Mouse (Mus musculus) liver, adult 2 months (tissue): ENCODE results near the gene Prkca. TPM values are rescaled to one million over a fixed set of nuclear protein-coding genes. Genes with fewer than 3 reads are reported as not detected.

Experiments
- DNase-seq: peaks from one replicate; pipeline ENCODE4 v3.0.0-alpha.2; 2011; ENCODE audit warnings: low read depth, low spot score; ENCODE audit errors: extremely low read depth
- H3K27ac ChIP-seq: fragments of 200-500 bp; replicated peaks from 2 replicates; pipeline ENCODE4 v1.5.1; 2012; ENCODE audit warnings: low read depth, mild to moderate bottlenecking, control low read depth, inconsistent platforms, low read length; ENCODE audit not compliant: insufficient read depth
- H3K27me3 ChIP-seq: fragments of 200-500 bp; 2 replicates; pipeline ENCODE4 v1.6.1; 2012; ENCODE audit warnings: mild to moderate bottlenecking, moderate library complexity, low read length, inconsistent platforms; ENCODE audit not compliant: control insufficient read depth, insufficient read depth
- H3K36me3 ChIP-seq: fragments of 200-500 bp; 2 replicates; pipeline ENCODE4 v1.6.1; 2012; ENCODE audit warnings: low read length, inconsistent platforms; ENCODE audit not compliant: control insufficient read depth, insufficient read depth
- H3K4me1 ChIP-seq: fragments of 200-500 bp; 2 replicates; pipeline ENCODE4 v1.6.1; 2011; ENCODE audit warnings: low read length; ENCODE audit not compliant: control insufficient read depth, insufficient read depth
- H3K4me3 ChIP-seq: fragments of 200-500 bp; 2 replicates; pipeline ENCODE4 v1.5.1; 2011; ENCODE audit warnings: low read depth, mild to moderate bottlenecking, control low read depth, low read length, moderate library complexity; ENCODE audit not compliant: insufficient read depth
- H3K79me2 ChIP-seq: fragments of 200-500 bp; 2 replicates; pipeline ENCODE4 v1.6.1; 2012; ENCODE audit warnings: inconsistent platforms, mild to moderate bottlenecking, low read length, moderate library complexity; ENCODE audit not compliant: control insufficient read depth, insufficient read depth
- H3K9ac ChIP-seq: fragments of 200-500 bp; 2 replicates; pipeline ENCODE4 v1.6.1; 2012; ENCODE audit warnings: low read depth, mild to moderate bottlenecking, control low read depth, inconsistent platforms, low read length
- CTCF ChIP-seq: fragments of 200-500 bp; IDR thresholded peaks from 2 replicates; pipeline ENCODE4 v1.5.1; 2011; ENCODE audit warnings: low read depth, low read length, control low read depth
- POLR2A ChIP-seq: fragments of 200-500 bp; IDR thresholded peaks from 2 replicates; pipeline ENCODE4 v1.6.1; 2011; ENCODE audit warnings: low read length, control low read depth; ENCODE audit not compliant: insufficient read depth; ENCODE audit errors: extremely low read depth
- WGBS: fragments of 180-500 bp; shearing (Covaris S2); methylation state at CpG from one replicate; pipeline ENCODE4 v1.1.7; 2018; 5-methylcytosine and 5-hydroxymethylcytosine counted together
- polyA plus RNA-seq: library from polyadenylated mRNA; depleted of rRNA; stranded (reverse); fragments of >200 nt; gene quantifications from 2 replicates; pipeline ENCODE4 v1.2.3, GENCODE M21; 2012
- total RNA-seq: library from RNA; depleted of rRNA; stranded (reverse); fragments of >200 nt; gene quantifications from 2 replicates; pipeline ENCODE4 v1.2.3, GENCODE M21; 2014

Prkca gene
- total and polyA plus RNA-seq, 2 experiments: 2.8 to 4.3 TPM

DNA sequence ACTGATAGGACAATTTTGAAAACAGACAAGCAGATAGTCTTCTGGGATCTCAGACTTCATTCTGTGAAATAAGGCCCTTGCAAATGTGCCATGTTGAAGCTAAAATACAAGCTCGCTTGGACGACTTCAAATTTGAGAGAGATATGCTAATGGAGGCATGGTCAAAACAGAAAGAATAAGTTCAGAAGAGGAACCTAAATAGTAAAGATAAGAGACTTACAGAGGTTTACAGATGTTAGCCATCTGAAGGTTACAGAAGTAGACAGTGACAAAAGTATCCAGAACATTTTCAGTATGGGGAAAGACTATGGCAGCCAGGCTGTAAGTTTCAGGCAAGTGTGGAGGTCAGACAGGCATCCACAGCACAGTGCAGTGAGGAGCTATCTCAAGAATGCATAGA, 21.6 kb downstream of the Prkca start:
- whole genome bisulfite sequencing: 92% methylated on average over 2 of the region's 2 CpGs
- no peak for TF ChIP-seq POLR2A
- no peak for TF ChIP-seq CTCF
- Histone ChIP-seq H3K79me2 (no peaks in the 10 kb centered on the region; the same call in 1 of the 2 replicates), H3K36me3 (no peaks in the 10 kb centered on the region), H3K9ac (no peak overlapping the region), H3K4me1 (no peaks in the 10 kb centered on the region; the same call in 1 of the 2 replicates), H3K27ac (no peak overlapping the region), H3K4me3 (no peak overlapping the region), H3K27me3 (no peaks in the 10 kb centered on the region)
- no peak for DNase-seq

DNA sequence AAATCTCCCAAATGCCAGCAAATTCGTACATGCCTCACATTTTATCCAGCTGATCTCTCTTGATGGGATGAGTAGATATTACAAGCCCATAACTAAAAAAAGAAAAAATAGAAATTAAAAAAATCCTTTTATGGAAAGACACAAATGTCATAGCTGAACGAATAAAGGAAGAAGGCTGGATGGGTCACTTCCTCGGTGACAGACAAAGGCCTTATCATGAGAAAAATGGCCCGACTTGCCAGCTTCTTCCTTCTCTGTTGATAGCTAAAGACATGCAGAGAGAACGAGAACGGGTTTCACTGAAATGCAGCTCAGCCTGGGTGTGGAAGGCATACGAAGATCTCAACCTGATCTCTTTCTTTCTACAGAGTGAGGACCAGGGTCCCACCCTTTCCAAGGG, 23.2 kb downstream of the Prkca start:
- TF ChIP-seq CTCF (no peak), POLR2A (no peak)
- Histone ChIP-seq H3K79me2 (no peaks in the 10 kb centered on the region), H3K4me3 (no peak overlapping the region), H3K27ac (no peak overlapping the region), H3K27me3 (no peaks in the 10 kb centered on the region), H3K4me1 (no peaks in the 10 kb centered on the region; the same call in 1 of the 2 replicates), H3K36me3 (no peaks in the 10 kb centered on the region), H3K9ac (no peak overlapping the region)
- WGBS: 75% methylated on average over 7 of the region's 7 CpGs
- DNase-seq: no peak

DNA sequence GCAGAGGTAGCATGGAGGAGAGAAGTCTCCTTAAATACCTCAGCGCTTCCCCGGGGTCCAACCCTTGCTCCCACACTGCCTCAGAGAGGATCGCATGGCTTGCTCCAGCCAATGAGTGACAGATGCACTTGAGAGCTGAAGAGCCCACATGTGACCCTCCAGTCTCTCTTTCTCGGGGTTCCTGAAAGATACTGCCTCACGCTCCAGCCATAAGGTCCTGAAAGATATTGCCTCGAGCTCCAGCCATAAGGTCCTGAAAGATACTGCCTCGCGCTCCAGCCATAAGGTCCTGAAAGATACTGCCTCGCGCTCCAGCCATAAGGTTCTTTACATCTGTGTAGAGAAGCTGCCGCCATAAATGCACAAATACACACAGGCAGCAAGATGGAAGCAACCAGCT, 24.6 kb downstream of the Prkca start:
- no peak overlapping the region for H3K9ac ChIP-seq
- TF ChIP-seq POLR2A: no peak
- no peak for TF ChIP-seq CTCF
- no peaks in the 10 kb centered on the region for H3K79me2 ChIP-seq
- H3K4me3 ChIP-seq: no peak overlapping the region
- H3K27ac ChIP-seq: no peak overlapping the region
- no peak for DNase-seq
- 95% methylated on average over 11 of the region's 11 CpGs for WGBS
- H3K27me3 ChIP-seq: no peaks in the 10 kb centered on the region
- no peaks in the 10 kb centered on the region for H3K36me3 ChIP-seq
- no peaks in the 10 kb centered on the region; the same call in 1 of the 2 replicates for H3K4me1 ChIP-seq

DNA sequence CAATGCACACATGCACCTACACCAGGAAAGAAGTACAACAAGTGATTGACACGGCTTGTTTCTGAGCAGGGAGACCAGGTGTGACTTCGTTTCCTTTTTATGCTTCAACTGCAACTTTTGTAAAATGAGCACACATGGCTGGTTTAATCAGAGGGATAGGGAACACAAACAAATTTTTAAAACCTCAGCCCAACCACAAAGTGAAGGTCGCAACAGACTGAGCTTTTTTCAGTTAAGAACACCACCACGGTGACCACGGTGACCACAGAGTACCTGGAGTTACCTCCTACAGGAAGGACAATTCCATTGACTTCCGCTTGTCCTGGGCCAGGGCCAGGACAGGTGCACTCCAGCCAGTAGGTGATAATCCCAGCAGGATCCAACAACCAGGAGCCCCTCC, 25.9 kb downstream of the Prkca start:
- no peak for DNase-seq
- Histone ChIP-seq H3K27ac (no peak overlapping the region), H3K4me1 (no peaks in the 10 kb centered on the region; the same call in 1 of the 2 replicates), H3K4me3 (no peak overlapping the region), H3K27me3 (no peaks in the 10 kb centered on the region), H3K9ac (no peak overlapping the region), H3K36me3 (no peaks in the 10 kb centered on the region), H3K79me2 (no peaks in the 10 kb centered on the region)
- 88% methylated on average over 6 of the region's 6 CpGs for WGBS
- TF ChIP-seq CTCF: no peak
- no peak for TF ChIP-seq POLR2A

DNA sequence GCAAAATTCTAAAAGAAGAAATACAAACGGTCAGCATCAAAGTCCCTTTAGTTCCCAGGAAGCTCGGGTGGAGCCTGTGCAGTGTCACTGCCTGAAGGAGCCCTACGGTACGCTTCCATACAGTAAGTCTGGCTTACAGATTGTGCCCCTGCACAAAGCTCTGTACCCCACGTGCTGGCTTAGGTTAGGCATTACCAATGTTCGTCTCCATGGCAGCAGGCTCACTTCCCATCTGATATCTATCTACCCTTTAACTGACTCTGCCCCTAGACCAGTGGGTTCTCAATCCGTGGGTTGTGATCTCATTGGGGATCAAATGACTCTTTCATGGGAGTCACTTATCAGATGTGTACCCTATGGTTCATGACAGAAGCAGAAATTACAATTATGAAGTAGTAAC, 28.0 kb downstream of the Prkca start:
- no peak overlapping the region for H3K9ac ChIP-seq
- WGBS: 83% methylated on average over 7 of the region's 7 CpGs
- H3K4me1 ChIP-seq: no peaks in the 10 kb centered on the region; the same call in 1 of the 2 replicates
- H3K36me3 ChIP-seq: no peaks in the 10 kb centered on the region
- no peaks in the 10 kb centered on the region for H3K79me2 ChIP-seq
- H3K4me3 ChIP-seq: no peak overlapping the region
- DNase-seq: no peak
- H3K27ac ChIP-seq: no peak overlapping the region
- TF ChIP-seq POLR2A (no peak), CTCF (no peak)
- H3K27me3 ChIP-seq: no peaks in the 10 kb centered on the region

DNA sequence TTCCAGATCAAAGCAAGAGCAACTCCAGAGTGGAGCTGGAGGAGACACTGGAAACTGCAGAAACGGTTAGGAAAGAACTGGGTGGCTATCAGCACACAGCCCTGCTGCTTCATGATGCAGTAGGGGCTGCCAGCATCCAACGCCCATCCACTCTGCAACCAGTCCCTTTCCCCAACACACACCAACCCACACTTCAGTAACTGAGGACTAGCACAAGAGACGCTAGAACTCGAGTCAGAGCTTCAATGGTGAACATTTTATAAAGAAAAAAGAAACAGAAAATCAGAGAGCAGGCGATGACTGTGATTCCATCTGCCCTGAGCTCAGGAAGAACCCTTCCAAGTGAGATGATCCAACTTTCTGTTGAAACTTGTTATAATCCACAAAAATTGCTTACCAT, 31.2 kb downstream of the Prkca start:
- no peak for TF ChIP-seq POLR2A
- TF ChIP-seq CTCF: no peak
- Histone ChIP-seq H3K27me3 (no peaks in the 10 kb centered on the region), H3K9ac (no peak overlapping the region), H3K4me1 (peaks cover 6% of the 10 kb centered on the region), H3K79me2 (no peaks in the 10 kb centered on the region), H3K4me3 (no peak overlapping the region), H3K36me3 (no peaks in the 10 kb centered on the region), H3K27ac (no peak overlapping the region)
- WGBS: 87% methylated on average over 5 of the region's 5 CpGs
- no peak for DNase-seq
